Mouse (Mus musculus) forebrain, embryonic 16.5 days (tissue): ENCODE results near the gene Grid1. TPM values are rescaled to one million over a fixed set of nuclear protein-coding genes. Genes with fewer than 3 reads are reported as not detected.

ENCODE experiments used
- ATAC-seq: fragments of 200-750 bp; cut with Nextera tagmentation; 2 replicates; pipeline ENCODE4 v1.8.0; 2017; ENCODE audit warnings: mild to moderate bottlenecking, moderate library complexity
- H3K27ac ChIP-seq: fragments of 300-500 bp; sonication (generic); 2 replicates; pipeline ENCODE4 v1.5.1; 2014; ENCODE audit warnings: low read length, control low read depth
- H3K27me3 ChIP-seq: fragments of 300-500 bp; sonication (generic); replicated peaks from 2 replicates; pipeline ENCODE4 v1.6.1; 2014; ENCODE audit warnings: low read length; ENCODE audit not compliant: control insufficient read depth, insufficient read depth
- H3K36me3 ChIP-seq: fragments of 300-500 bp; sonication (generic); 2 replicates; pipeline ENCODE4 v1.6.1; 2014; ENCODE audit not compliant: control insufficient read depth, insufficient read depth
- H3K4me1 ChIP-seq: fragments of 300-500 bp; sonication (generic); replicated peaks from 2 replicates; pipeline ENCODE4 v1.6.1; 2014; ENCODE audit warnings: low read length; ENCODE audit not compliant: control insufficient read depth, insufficient read depth
- H3K4me2 ChIP-seq: fragments of 300-500 bp; sonication (generic); 2 replicates; pipeline ENCODE4 v1.6.1; 2014; ENCODE audit warnings: mild to moderate bottlenecking, low read length, control low read depth
- H3K4me3 ChIP-seq: fragments of 300-500 bp; sonication (generic); replicated peaks from 2 replicates; pipeline ENCODE4 v1.5.1; 2014; ENCODE audit warnings: mild to moderate bottlenecking, low read length, control low read depth
- H3K9ac ChIP-seq: fragments of 300-500 bp; sonication (generic); replicated peaks from 2 replicates; pipeline ENCODE4 v1.6.1; 2014; ENCODE audit warnings: low read depth, low read length, control low read depth
- H3K9me3 ChIP-seq: fragments of 300-500 bp; sonication (generic); 2 replicates; pipeline ENCODE4 v1.6.1; 2016; ENCODE audit warnings: low read length; ENCODE audit not compliant: control insufficient read depth
- WGBS: fragments of 180-500 bp; shearing (Covaris S2); extraction: QIAGEN DNeasy Blood & Tissue Kit; methylation state at CpG from one replicate; pipeline ENCODE4 v1.1.7; 2014; 5-methylcytosine and 5-hydroxymethylcytosine counted together
- polyA plus RNA-seq: library from polyadenylated mRNA; unstranded; fragments of >200 nt; fragmentation: Nextera tagmentation; extraction: Ambion mirVana; gene quantifications from 2 replicates; pipeline ENCODE4 v1.2.1, GENCODE M21; 2015

The Grid1 gene
- polyA plus RNA-seq, 1 experiment from 2014 or later = 4.5 TPM

DNA sequence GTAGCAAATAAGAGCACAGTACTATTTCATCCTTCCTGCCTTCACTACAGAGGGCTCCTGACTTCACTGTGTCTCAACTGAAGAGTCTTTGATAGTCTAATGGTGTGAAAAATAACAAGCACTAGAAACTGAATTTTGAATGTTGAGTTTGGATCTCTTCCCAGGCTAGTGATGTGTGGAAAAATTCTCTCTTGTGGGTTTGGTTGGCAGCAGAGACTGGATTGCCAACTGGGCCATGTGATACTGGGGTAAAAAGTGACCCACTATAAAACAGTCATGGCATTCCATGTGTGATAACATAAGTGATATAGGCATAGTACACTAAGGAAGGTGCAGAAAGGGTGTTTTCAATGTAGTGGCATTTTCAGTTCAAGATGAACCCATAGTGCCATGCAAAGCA is 699.5 kb downstream of the Grid1 start:
- Histone ChIP-seq H3K4me2 (no peak overlapping the region), H3K27ac (no peak overlapping the region), H3K27me3 (no peaks in the 10 kb centered on the region), H3K9ac (no peak overlapping the region), H3K4me3 (no peak overlapping the region), H3K4me1 (no peaks in the 10 kb centered on the region), H3K36me3 (no peaks in the 10 kb centered on the region), H3K9me3 (no peaks in the 10 kb centered on the region)
- no peak for ATAC-seq

DNA sequence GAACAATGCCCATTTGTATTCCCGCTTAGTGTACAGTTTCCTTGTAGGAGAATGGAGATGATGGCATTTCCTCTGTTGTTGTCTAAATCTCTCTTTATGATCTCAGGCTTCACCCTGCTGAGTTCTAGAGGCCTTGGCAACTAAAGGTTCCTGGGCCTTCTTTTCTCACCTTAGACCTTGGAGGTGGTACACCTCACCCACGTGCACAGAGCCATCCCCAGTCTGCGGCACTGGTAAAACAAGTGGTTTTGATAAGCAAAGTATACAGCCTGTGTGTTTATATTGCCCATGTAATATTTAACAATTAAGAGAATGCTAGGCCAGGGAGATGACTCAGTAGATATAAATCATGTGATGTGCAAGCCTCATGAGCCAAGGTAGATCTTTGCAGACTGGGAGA is 718.9 kb downstream of the Grid1 start:
- Histone ChIP-seq H3K9ac (no peak overlapping the region), H3K4me3 (no peak overlapping the region), H3K27ac (no peak overlapping the region), H3K9me3 (no peaks in the 10 kb centered on the region), H3K27me3 (no peaks in the 10 kb centered on the region), H3K4me2 (no peak overlapping the region), H3K4me1 (no peaks in the 10 kb centered on the region), H3K36me3 (no peaks in the 10 kb centered on the region)
- ATAC-seq = no peak
- WGBS = 90% methylated on average over 3 of the region's 3 CpGs

GRCm38 (mm10) chr14:35541254-35541991 is 721.5 kb downstream of the Grid1 start:
- ATAC-seq = no peak
- 28% methylated on average over 4 of the region's 4 CpGs for WGBS
- H3K27ac ChIP-seq = no peak overlapping the region
- H3K36me3 ChIP-seq = no peaks in the 10 kb centered on the region
- no peaks in the 10 kb centered on the region for H3K4me1 ChIP-seq
- H3K4me2 ChIP-seq = no peak overlapping the region
- H3K9me3 ChIP-seq = no peaks in the 10 kb centered on the region
- no peak overlapping the region for H3K4me3 ChIP-seq
- H3K9ac ChIP-seq = no peak overlapping the region
- H3K27me3 ChIP-seq = no peaks in the 10 kb centered on the region

DNA sequence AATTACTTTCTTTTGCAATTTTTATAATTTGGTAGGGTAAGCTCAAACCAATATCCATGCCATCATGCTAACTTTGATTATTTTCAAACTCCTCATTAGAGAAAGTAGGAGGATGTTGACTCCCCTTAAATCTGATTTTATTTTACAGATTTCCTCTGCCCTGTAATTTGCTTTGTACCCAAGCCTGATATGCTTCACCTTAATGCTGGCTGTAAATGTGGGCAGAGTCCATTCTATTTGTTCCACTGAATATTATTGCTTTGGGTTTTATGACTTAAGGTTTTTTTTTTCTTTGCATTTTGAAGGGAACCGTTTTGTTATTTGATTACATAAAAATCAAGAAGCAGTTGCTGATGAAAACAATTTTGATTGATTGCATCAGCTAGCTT is 722.1 kb downstream of the Grid1 start:
- H3K9ac ChIP-seq = no peak overlapping the region
- no peaks in the 10 kb centered on the region for H3K36me3 ChIP-seq
- no peaks in the 10 kb centered on the region for H3K9me3 ChIP-seq
- no peak overlapping the region for H3K27ac ChIP-seq
- ATAC-seq = no peak
- WGBS = 62% methylated on average over 1 of the region's 1 CpGs
- H3K27me3 ChIP-seq = no peaks in the 10 kb centered on the region
- no peak overlapping the region for H3K4me2 ChIP-seq
- no peaks in the 10 kb centered on the region for H3K4me1 ChIP-seq
- H3K4me3 ChIP-seq = no peak overlapping the region

GRCm38 (mm10) chr14:35554288-35554687 is 734.4 kb downstream of the Grid1 start:
- H3K4me3 ChIP-seq = no peak overlapping the region
- H3K4me2 ChIP-seq = no peak overlapping the region
- ATAC-seq = no peak
- WGBS = 65% methylated on average over 3 of the region's 3 CpGs
- no peak overlapping the region for H3K9ac ChIP-seq
- no peaks in the 10 kb centered on the region for H3K9me3 ChIP-seq
- no peaks in the 10 kb centered on the region for H3K4me1 ChIP-seq
- H3K27ac ChIP-seq = no peak overlapping the region
- H3K27me3 ChIP-seq = no peaks in the 10 kb centered on the region
- no peaks in the 10 kb centered on the region for H3K36me3 ChIP-seq

DNA sequence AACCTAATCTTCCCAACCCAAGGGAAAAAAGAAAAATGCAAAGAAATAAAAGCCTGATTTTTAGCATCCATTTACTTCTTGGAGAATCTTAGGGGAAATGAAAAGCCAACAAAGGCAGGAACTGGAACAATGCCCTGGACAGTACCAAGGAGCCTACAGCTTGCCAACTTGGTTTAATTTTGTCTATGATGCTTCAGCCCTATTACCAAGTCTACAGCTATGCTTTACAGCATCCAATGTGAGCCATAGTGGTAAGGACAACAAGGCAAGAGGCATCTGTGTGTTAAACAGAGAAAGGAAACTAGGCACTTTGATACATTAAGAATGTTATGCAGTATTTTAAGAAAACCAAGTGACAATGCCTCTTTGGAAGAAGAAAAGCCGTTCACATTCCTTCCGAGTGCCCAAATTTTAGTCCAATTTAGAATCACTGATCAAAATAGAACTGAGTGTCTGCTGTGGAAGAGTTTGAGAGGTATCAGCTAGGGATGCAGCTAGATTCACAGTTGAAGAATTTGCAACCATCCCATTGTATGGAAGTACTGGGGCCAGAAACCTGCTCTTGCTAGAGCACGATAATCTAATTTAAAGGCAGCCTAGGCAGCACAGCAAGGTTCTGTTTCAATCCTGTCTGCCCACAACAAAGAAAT is 741.5 kb downstream of the Grid1 start:
- Histone ChIP-seq H3K27ac (no peak overlapping the region), H3K9ac (no peak overlapping the region), H3K9me3 (no peaks in the 10 kb centered on the region), H3K4me1 (no peaks in the 10 kb centered on the region), H3K36me3 (no peaks in the 10 kb centered on the region), H3K4me2 (no peak overlapping the region), H3K4me3 (no peak overlapping the region), H3K27me3 (no peaks in the 10 kb centered on the region)
- no peak for ATAC-seq
- WGBS = 92% methylated on average over 3 of the region's 3 CpGs

GRCm38 (mm10) chr14:35572991-35573502 is 753.1 kb downstream of the Grid1 start:
- Histone ChIP-seq H3K27me3 (no peaks in the 10 kb centered on the region), H3K4me1 (no peaks in the 10 kb centered on the region), H3K4me2 (no peak overlapping the region), H3K36me3 (no peaks in the 10 kb centered on the region), H3K9me3 (no peaks in the 10 kb centered on the region), H3K27ac (no peak overlapping the region), H3K9ac (no peak overlapping the region), H3K4me3 (no peak overlapping the region)
- ATAC-seq = no peak
- WGBS = 84% methylated on average over 4 of the region's 4 CpGs

DNA sequence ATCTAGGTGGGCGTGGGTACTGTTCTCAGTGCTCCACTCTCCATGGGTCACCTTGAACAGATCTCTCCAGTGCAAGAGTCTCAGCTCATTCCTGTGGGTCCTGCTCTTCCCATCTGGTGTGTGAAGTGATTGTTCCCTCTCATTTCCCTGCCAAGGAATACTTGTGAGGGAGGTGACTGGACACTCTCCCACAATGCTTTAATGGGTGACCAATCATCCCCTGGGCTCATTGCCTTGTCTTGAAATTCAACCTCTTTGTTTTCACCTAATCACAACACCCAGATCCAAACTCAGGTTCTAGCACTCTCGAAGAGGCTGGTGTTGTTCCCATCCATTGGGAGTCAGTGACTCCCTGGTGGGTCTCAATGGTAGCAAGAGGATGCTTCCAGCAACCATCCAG is 754.6 kb downstream of the Grid1 start:
- ATAC-seq = no peak
- WGBS = 71% methylated on average over 2 of the region's 2 CpGs
- no peaks in the 10 kb centered on the region for H3K27me3 ChIP-seq
- H3K27ac ChIP-seq = no peak overlapping the region
- no peak overlapping the region for H3K9ac ChIP-seq
- H3K4me1 ChIP-seq = no peaks in the 10 kb centered on the region
- H3K36me3 ChIP-seq = no peaks in the 10 kb centered on the region
- no peak overlapping the region for H3K4me3 ChIP-seq
- no peak overlapping the region for H3K4me2 ChIP-seq
- H3K9me3 ChIP-seq = no peaks in the 10 kb centered on the region

- Histone ChIP-seq H3K4me1 (no peaks in the 10 kb centered on the region), H3K4me2 (no peak overlapping the region), H3K9me3 (no peaks in the 10 kb centered on the region), H3K4me3 (no peak overlapping the region), H3K9ac (no peak overlapping the region), H3K36me3 (no peaks in the 10 kb centered on the region), H3K27ac (no peak overlapping the region), H3K27me3 (no peaks in the 10 kb centered on the region)
- 42% methylated on average over 6 of the region's 6 CpGs for WGBS
- ATAC-seq = no peak
Observed at GRCm38 (mm10) chr14:35575285-35575684, 755.4 kb downstream of the Grid1 start.
